Mouse (Mus musculus): Measurements from ENCODE around the gene Kcnn1.

DNA sequence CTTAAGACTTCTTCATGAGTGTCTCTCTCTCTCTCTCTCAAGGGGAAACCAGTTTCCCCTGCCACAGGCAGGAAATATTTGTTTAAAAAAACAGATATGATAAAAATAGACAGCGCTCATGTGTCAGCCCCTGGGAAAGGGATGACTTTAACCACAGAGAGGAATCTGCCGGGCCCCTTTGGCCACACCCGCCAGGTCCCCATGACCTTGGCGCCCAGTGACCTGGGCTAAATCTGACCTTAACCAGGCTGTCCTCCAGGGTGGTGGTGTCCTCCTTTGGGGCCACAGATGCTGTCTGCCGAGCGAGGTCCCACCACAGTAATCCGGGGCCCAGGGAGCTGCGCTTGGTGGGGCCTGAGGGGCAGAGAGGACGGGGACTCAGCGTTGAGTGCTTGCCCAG, 21.6 kb upstream of the Kcnn1 start:
- no peak for TF ChIP-seq CTCF (IDR thresholded peaks at IDR 0.05; ENCODE audit: borderline replicate concordance, insufficient read depth, low read depth, low read length)
- TF ChIP-seq POLR2A (IDR thresholded peaks at IDR 0.05; ENCODE audit: borderline replicate concordance, insufficient read depth, low read length), result no peak

Data from cerebellum, adult 2 months (tissue).